Mouse (Mus musculus): ENCODE results near the gene Ubc.

DNA sequence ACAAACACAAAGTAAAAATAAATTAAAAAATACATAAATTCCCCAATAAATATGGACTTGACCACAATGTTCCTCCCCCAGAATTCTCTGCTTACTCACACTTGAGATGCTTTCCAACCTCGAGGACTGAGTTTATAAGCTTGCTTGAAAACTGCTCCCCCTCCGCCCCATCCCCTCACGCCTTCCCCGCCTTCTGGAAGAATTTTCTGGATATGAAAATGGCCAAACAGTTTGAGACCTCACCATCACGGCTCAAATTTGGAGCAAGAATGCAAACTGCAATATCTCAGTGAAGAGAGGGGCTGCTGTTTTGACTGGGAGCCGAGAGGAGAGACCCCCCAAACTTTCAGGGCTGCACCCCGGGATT, 14.5 kb upstream of the Ubc start:
- TF ChIP-seq POLR2A (IDR thresholded peaks at IDR 0.05; ENCODE audit: low read depth, low read length) (no peak), CTCF (IDR thresholded peaks at IDR 0.05; ENCODE audit: extremely low read depth, insufficient read length, insufficient replicate concordance, low read depth, low read length) (no peak)

Data from small intestine, adult 2 months (tissue).